Comparison of ENCODE assay signal across 9 mouse cellular contexts in genomic region chr10:80294788-80295303, GRCm38 (mm10). TPM values are rescaled to one million over a fixed set of nuclear protein-coding genes. Genes with fewer than 3 reads are reported as not detected.
DNase-seq lines count a peak whose midpoint lies in the region; ATAC-seq and TF ChIP-seq lines count a peak whose summit lies in the region.
"Had no signal": no experiment of that assay in that cellular context is flagged by ENCODE, and none has a peak within 500 bp of the region (broad histone marks: within the 10 kb centered on the region; RNA-seq: fewer than 3 reads in every experiment).

No protein-coding gene starts in this region.

- TF ChIP-seq CTCF in heart, postnatal 0 days (IDR thresholded peaks at IDR 0.05; ENCODE audit: low read depth), result no peak
- no peak for TF ChIP-seq CTCF in MEL (IDR thresholded peaks at IDR 0.05 in 2 of 3, conservative IDR thresholded peaks at IDR 0.05 in 1 of 3; ENCODE audit: control insufficient read depth in 1 of 3, insufficient read depth in 1 of 3, low read depth in 2 of 3, low read length in 3 of 3, poor library complexity in 1 of 3, severe bottlenecking in 1 of 3)

- peaks cover 23% of the 10 kb centered on the region for H3K27me3 ChIP-seq in heart, postnatal 0 days (ENCODE audit: control insufficient read depth, insufficient read depth, low read length)
- no peaks in the 10 kb centered on the region for H3K27me3 ChIP-seq in MEL (ENCODE audit: control insufficient read depth in 1 of 2, insufficient read depth in 2 of 2, low read length in 2 of 2)
- no peaks in the 10 kb centered on the region for H3K27me3 ChIP-seq in hindbrain, embryonic 11.5 days (ENCODE audit: control insufficient read depth, insufficient read depth, low read length)
- H3K27me3 ChIP-seq in midbrain, embryonic 13.5 days, result no peaks in the 10 kb centered on the region

- 54% methylated on average over 7 of the region's 7 CpGs for whole genome bisulfite sequencing in heart, postnatal 0 days
- 54% methylated on average over 7 of the region's 7 CpGs for WGBS in hindbrain, embryonic 11.5 days
- 43% methylated on average over 7 of the region's 7 CpGs for WGBS in midbrain, embryonic 13.5 days

- H3K4me1 ChIP-seq in heart, postnatal 0 days (ENCODE audit: control insufficient read depth, insufficient read depth), result 0 out of 2 replicates have a peak, but pooled peaks cover 4% of the 10 kb centered on the region
- H3K4me1 ChIP-seq in MEL (ENCODE audit: control insufficient read depth in 1 of 2, insufficient read depth in 2 of 2, low read length in 2 of 2), result peaks cover 0 to 23% of the 10 kb centered on the region in 2 experiments; a peak in 2 of 4 replicates
- peaks cover 25% of the 10 kb centered on the region for H3K4me1 ChIP-seq in hindbrain, embryonic 11.5 days (replicated peaks; ENCODE audit: control insufficient read depth, insufficient read depth, low read length)
- H3K4me1 ChIP-seq in midbrain, embryonic 13.5 days (replicated peaks), result peaks cover 64% of the 10 kb centered on the region

- H3K27ac ChIP-seq in heart, postnatal 0 days (ENCODE audit: low read depth), result no peak overlapping the region; the same call in 1 of the 2 replicates
- H3K27ac ChIP-seq in MEL (ENCODE audit: control insufficient read depth, low read depth, low read length), result no peak overlapping the region
- H3K27ac ChIP-seq in hindbrain, embryonic 11.5 days (ENCODE audit: low read depth, low read length), result peak overlapping the region; percentile 85; the same call in 1 of the 2 replicates
- peak overlapping the region; percentile 99; the same call in 1 of the 2 replicates for H3K27ac ChIP-seq in midbrain, embryonic 13.5 days
- H3K27ac ChIP-seq: kidney, postnatal 0 days had no signal

- no peak for TF ChIP-seq EP300 in heart, postnatal 0 days (IDR thresholded peaks at IDR 0.05; ENCODE audit: low read depth)
- no peak for TF ChIP-seq EP300 in MEL (IDR thresholded peaks at IDR 0.05; ENCODE audit: low read depth in 1 of 2, low read length in 2 of 2)

- ATAC-seq in heart, postnatal 0 days (ENCODE audit: insufficient read depth, low read depth), result no peak
- no peak for ATAC-seq in hindbrain, embryonic 11.5 days (ENCODE audit: low FRiP score)
- no peak for ATAC-seq in midbrain, embryonic 13.5 days

- no peak for DNase-seq in heart, postnatal 0 days (ENCODE audit: low spot score)
- no peak for DNase-seq in heart, postnatal 36 days
- DNase-seq in MEL (ENCODE audit: low read depth, low spot score), result peak; percentile 74
- no peak for DNase-seq in hindbrain, embryonic 11.5 days (ENCODE audit: low spot score)
- DNase-seq in yolk sac, embryonic 10.5 days (ENCODE audit: low spot score), result no peak
- no peak for DNase-seq in frontal cortex, postnatal 36 days (ENCODE audit: low spot score in 2 of 2)
- no peak for DNase-seq in ovary, postnatal 14 days (ENCODE audit: low spot score)

- peak in 1 of 2 experiments; percentile 66; a peak in 3 of 4 replicates for TF ChIP-seq POLR2A in MEL (IDR thresholded peaks at IDR 0.05; ENCODE audit: control insufficient read depth in 1 of 2, insufficient read depth in 1 of 2, low read depth in 1 of 2, low read length in 2 of 2, poor library complexity in 1 of 2)

- H3K9me3 ChIP-seq in heart, postnatal 0 days (replicated peaks; ENCODE audit: control insufficient read depth, low read length), result no peaks in the 10 kb centered on the region
- no peaks in the 10 kb centered on the region for H3K9me3 ChIP-seq in MEL (replicated peaks; ENCODE audit: insufficient read depth, low read length)
- no peaks in the 10 kb centered on the region for H3K9me3 ChIP-seq in hindbrain, embryonic 11.5 days (ENCODE audit: control insufficient read depth, low read length)
- H3K9me3 ChIP-seq in midbrain, embryonic 13.5 days, result no peaks in the 10 kb centered on the region

- H3K4me3 ChIP-seq in heart, postnatal 0 days (ENCODE audit: low read depth, low read length), result no peak overlapping the region
- 0 out of 4 replicates have a peak overlapping the region, but pooled peaks of 1 of the 2 experiments have one; percentile 95 for H3K4me3 ChIP-seq in MEL (ENCODE audit: control insufficient read depth in 1 of 2, insufficient read depth in 1 of 2, low read depth in 2 of 2, low read length in 2 of 2)
- H3K4me3 ChIP-seq in hindbrain, embryonic 11.5 days (ENCODE audit: low read depth, low read length), result no peak overlapping the region
- H3K4me3 ChIP-seq in midbrain, embryonic 13.5 days (replicated peaks), result 0 out of 2 replicates have a peak overlapping the region, but pooled peaks have one; percentile 97

- H3K9ac ChIP-seq in heart, postnatal 0 days (replicated peaks; ENCODE audit: low read depth, low read length), result 0 out of 2 replicates have a peak overlapping the region, but pooled peaks have one; percentile 37
- peak overlapping the region; percentile 98 for H3K9ac ChIP-seq in MEL (ENCODE audit: control insufficient read depth, low read depth, low read length, poor library complexity, severe bottlenecking)
- H3K9ac ChIP-seq in hindbrain, embryonic 11.5 days (ENCODE audit: low read depth, low read length), result no peak overlapping the region
- peak overlapping the region; percentile 99 for H3K9ac ChIP-seq in midbrain, embryonic 13.5 days (replicated peaks)

- no peak overlapping the region for H3K4me2 ChIP-seq in heart, postnatal 0 days (ENCODE audit: low read depth, low read length)
- peak overlapping the region; percentile 68; the same call in 1 of the 2 replicates for H3K4me2 ChIP-seq in hindbrain, embryonic 11.5 days (replicated peaks; ENCODE audit: low read depth, low read length)
- H3K4me2 ChIP-seq in midbrain, embryonic 13.5 days (replicated peaks), result peak overlapping the region; percentile 99

- TF ChIP-seq RAD21 in MEL (IDR thresholded peaks at IDR 0.05; ENCODE audit: low read depth, low read length), result no peak

- H3K36me3 ChIP-seq in heart, postnatal 0 days (replicated peaks; ENCODE audit: control insufficient read depth, insufficient read depth, low read length), result peaks cover 14% of the 10 kb centered on the region
- peaks cover 6 to 9% of the 10 kb centered on the region in 2 experiments; a peak in 3 of 4 replicates for H3K36me3 ChIP-seq in MEL (ENCODE audit: control insufficient read depth in 1 of 2, insufficient read depth in 2 of 2, low read length in 2 of 2)
- peaks cover 10% of the 10 kb centered on the region for H3K36me3 ChIP-seq in hindbrain, embryonic 11.5 days (ENCODE audit: control insufficient read depth, insufficient read depth, low read length)
- H3K36me3 ChIP-seq in midbrain, embryonic 13.5 days, result peaks cover 20% of the 10 kb centered on the region

- intact Hi-C loops in heart, postnatal 36 days (cut with DNase I), result loop anchor here (1.0 to 2.0 kb wide), 3 partner anchors 26 to 79 kb away; partner anchors contain the start of genes 2310011J03Rik and Adamtsl5

- H3K79me2 ChIP-seq in MEL (ENCODE audit: control insufficient read depth, insufficient read depth, low read length, poor library complexity), result peaks cover 19% of the 10 kb centered on the region

RNA-seq across cellular contexts. Expression of gene Apc2, which starts 0.9 kb away (rescaled TPM):
- total RNA-seq in heart, postnatal 0 days (2014; rRNA removed; ENCODE audit: low replicate concordance), result 1.4 and 3.4 TPM in 2 replicates
- polyA plus RNA-seq in heart, postnatal 0 days (2015; fragmentation: Nextera tagmentation; extraction: Ambion mirVana), result 0.77 and 0.83 TPM in 2 replicates
- total RNA-seq in heart, postnatal 36 days (2021), result 1 to 10 TPM; 2.1 to 3.7 TPM
- 0.39 and 0.58 TPM in 2 replicates for total RNA-seq in MEL (2012; rRNA removed)
- 1 to 10 TPM in 1 of 2 experiments, not detected in 1; 1.2 TPM for polyA plus RNA-seq in MEL (2012; ENCODE audit: insufficient read depth in 1 of 2, insufficient read length in 2 of 2, low read depth in 1 of 2, low replicate concordance in 2 of 2, missing spikeins in 1 of 2)
- polyA plus RNA-seq in hindbrain, embryonic 11.5 days (2014; fragmentation: Nextera tagmentation; extraction: Ambion mirVana), result 74.4 and 101 TPM in 2 replicates
- 182 and 209 TPM in 2 replicates for polyA plus RNA-seq in midbrain, embryonic 13.5 days (2015; fragmentation: Nextera tagmentation; extraction: Ambion mirVana)

RNA-seq across cellular contexts. Expression of gene Rps15, which starts 2.6 kb away (rescaled TPM):
- total RNA-seq in heart, postnatal 0 days (2014; rRNA removed; ENCODE audit: low replicate concordance), result 1,030 and 1,317 TPM in 2 replicates
- 499 and 510 TPM in 2 replicates for polyA plus RNA-seq in heart, postnatal 0 days (2015; fragmentation: Nextera tagmentation; extraction: Ambion mirVana)
- 100 to 1,000 TPM; 748 to 777 TPM for total RNA-seq in heart, postnatal 36 days (2021)
- total RNA-seq in MEL (2012; rRNA removed), result 3,963 and 4,320 TPM in 2 replicates
- 1,000 to 10,000 TPM; 1,331 to 3,905 TPM for polyA plus RNA-seq in MEL (2012; ENCODE audit: insufficient read depth in 1 of 2, insufficient read length in 2 of 2, low read depth in 1 of 2, low replicate concordance in 2 of 2, missing spikeins in 1 of 2)
- polyA plus RNA-seq in hindbrain, embryonic 11.5 days (2014; fragmentation: Nextera tagmentation; extraction: Ambion mirVana), result 798 TPM in 2 replicates
- polyA plus RNA-seq in midbrain, embryonic 13.5 days (2015; fragmentation: Nextera tagmentation; extraction: Ambion mirVana), result 631 and 653 TPM in 2 replicates

RNA-seq across cellular contexts. Expression of gene 2310011J03Rik, which starts 25.5 kb away (rescaled TPM):
- 13.5 and 41.4 TPM in 2 replicates for total RNA-seq in heart, postnatal 0 days (2014; rRNA removed; ENCODE audit: low replicate concordance)
- 35.2 and 37.4 TPM in 2 replicates for polyA plus RNA-seq in heart, postnatal 0 days (2015; fragmentation: Nextera tagmentation; extraction: Ambion mirVana)
- 10 to 100 TPM; 13.8 to 15.1 TPM for total RNA-seq in heart, postnatal 36 days (2021)
- 68.9 and 81.5 TPM in 2 replicates for total RNA-seq in MEL (2012; rRNA removed)
- polyA plus RNA-seq in MEL (2012; ENCODE audit: insufficient read depth in 1 of 2, insufficient read length in 2 of 2, low read depth in 1 of 2, low replicate concordance in 2 of 2, missing spikeins in 1 of 2), result 10 to 100 TPM in 1 of 2 experiments, not detected in 1; 65.7 TPM
- 32.9 and 34.9 TPM in 2 replicates for polyA plus RNA-seq in hindbrain, embryonic 11.5 days (2014; fragmentation: Nextera tagmentation; extraction: Ambion mirVana)
- 27.8 and 33.4 TPM in 2 replicates for polyA plus RNA-seq in midbrain, embryonic 13.5 days (2015; fragmentation: Nextera tagmentation; extraction: Ambion mirVana)

RNA-seq across cellular contexts. Expression of gene Dazap1, which starts 33.6 kb away (rescaled TPM):
- 88.9 and 96.2 TPM in 2 replicates for total RNA-seq in heart, postnatal 0 days (2014; rRNA removed; ENCODE audit: low replicate concordance)
- 24.8 and 30.3 TPM in 2 replicates for polyA plus RNA-seq in heart, postnatal 0 days (2015; fragmentation: Nextera tagmentation; extraction: Ambion mirVana)
- total RNA-seq in heart, postnatal 36 days (2021), result 10 to 100 TPM; 57.7 to 58.5 TPM
- 159 and 166 TPM in 2 replicates for total RNA-seq in MEL (2012; rRNA removed)
- polyA plus RNA-seq in MEL (2012; ENCODE audit: insufficient read depth in 1 of 2, insufficient read length in 2 of 2, low read depth in 1 of 2, low replicate concordance in 2 of 2, missing spikeins in 1 of 2), result 100 to 1,000 TPM in 1 of 2 experiments, not detected in 1; 236 TPM
- 46.8 and 47.3 TPM in 2 replicates for polyA plus RNA-seq in hindbrain, embryonic 11.5 days (2014; fragmentation: Nextera tagmentation; extraction: Ambion mirVana)
- polyA plus RNA-seq in midbrain, embryonic 13.5 days (2015; fragmentation: Nextera tagmentation; extraction: Ambion mirVana), result 62.9 and 66.1 TPM in 2 replicates

RNA-seq across cellular contexts. Expression of gene Gamt, which starts 34.0 kb away (rescaled TPM):
- total RNA-seq in heart, postnatal 0 days (2014; rRNA removed; ENCODE audit: low replicate concordance), result 27.2 and 27.7 TPM in 2 replicates
- polyA plus RNA-seq in heart, postnatal 0 days (2015; fragmentation: Nextera tagmentation; extraction: Ambion mirVana), result 22.8 and 25.7 TPM in 2 replicates
- 10 to 100 TPM in 1 of 2 experiments, 1 to 10 TPM in 1; 8.9 to 12.0 TPM for total RNA-seq in heart, postnatal 36 days (2021)
- total RNA-seq in MEL (2012; rRNA removed), result 4.1 and 6.0 TPM in 2 replicates
- polyA plus RNA-seq in MEL (2012; ENCODE audit: insufficient read depth in 1 of 2, insufficient read length in 2 of 2, low read depth in 1 of 2, low replicate concordance in 2 of 2, missing spikeins in 1 of 2), result 1 to 10 TPM in 1 of 2 experiments, not detected in 1; 8.4 TPM
- 30.3 and 30.4 TPM in 2 replicates for polyA plus RNA-seq in hindbrain, embryonic 11.5 days (2014; fragmentation: Nextera tagmentation; extraction: Ambion mirVana)
- polyA plus RNA-seq in midbrain, embryonic 13.5 days (2015; fragmentation: Nextera tagmentation; extraction: Ambion mirVana), result 20.9 and 22.3 TPM in 2 replicates

Comparison
In these comparisons a context has a peak if more than half of its experiments do, and no peak if none do; other contexts are left out.
1. H3K27ac ChIP-seq: peak in hindbrain, embryonic 11.5 days (single experiment) and midbrain, embryonic 13.5 days (single experiment); none in heart, postnatal 0 days (single experiment) and MEL (single experiment).
2. RNA of gene Apc2, which starts 0.9 kb away (polyA plus RNA-seq): 182 to 209 TPM in midbrain, embryonic 13.5 days and 74.4 to 101 TPM in hindbrain, embryonic 11.5 days; 1.2 TPM in MEL and 0.77 to 0.83 TPM in heart, postnatal 0 days; every median in the first group is over 10 times any median in the second.